Mouse (Mus musculus) megakaryocyte, embryonic 14.5 days (primary cell): ENCODE results near the gene Sox5.

Experiments
- FLI1 ChIP-seq: IDR thresholded peaks from 2 replicates; pipeline ENCODE4 v1.6.1; 2012; ENCODE audit warnings: low read length, inconsistent platforms, mixed read lengths
- GATA1 ChIP-seq: IDR thresholded peaks from 3 replicates; pipeline ENCODE4 v1.6.1; 2012; ENCODE audit warnings: mixed read lengths, low read length, inconsistent platforms, borderline replicate concordance

- TF ChIP-seq FLI1 = no peak
- no peak for TF ChIP-seq GATA1
Observed at GRCm38 (mm10) chr6:144708410-144708809, 73.4 kb downstream of the Sox5 start.
